Mouse (Mus musculus): ENCODE results near the gene Ssna1.

- TF ChIP-seq CTCF (IDR thresholded peaks at IDR 0.05; ENCODE audit: borderline replicate concordance, extremely low read depth, insufficient read depth, insufficient read length) (no peak), POLR2A (IDR thresholded peaks at IDR 0.05; ENCODE audit: borderline replicate concordance, extremely low read depth, insufficient read depth, insufficient read length, poor library complexity, severe bottlenecking) (no peak)
Measured at GRCm38 (mm10) chr2:25223681-25224491, 48.4 kb downstream of the Ssna1 start.

Measured in brain, embryonic 14.5 days (tissue).